Mouse (Mus musculus) megakaryocyte, embryonic 14.5 days (primary cell): ENCODE results near the gene 1700025G04Rik.

Experiments
- FLI1 ChIP-seq: IDR thresholded peaks from 2 replicates; pipeline ENCODE4 v1.6.1; 2012; ENCODE audit warnings: low read length, inconsistent platforms, mixed read lengths
- GATA1 ChIP-seq: IDR thresholded peaks from 3 replicates; pipeline ENCODE4 v1.6.1; 2012; ENCODE audit warnings: mixed read lengths, low read length, inconsistent platforms, borderline replicate concordance

- no peak for TF ChIP-seq GATA1
- TF ChIP-seq FLI1, result no peak
Observed at GRCm38 (mm10) chr1:151900706-151901360, 189.1 kb downstream of the 1700025G04Rik start.
